26 mouse cellular contexts compared by ENCODE assay signal in the genomic region with DNA sequence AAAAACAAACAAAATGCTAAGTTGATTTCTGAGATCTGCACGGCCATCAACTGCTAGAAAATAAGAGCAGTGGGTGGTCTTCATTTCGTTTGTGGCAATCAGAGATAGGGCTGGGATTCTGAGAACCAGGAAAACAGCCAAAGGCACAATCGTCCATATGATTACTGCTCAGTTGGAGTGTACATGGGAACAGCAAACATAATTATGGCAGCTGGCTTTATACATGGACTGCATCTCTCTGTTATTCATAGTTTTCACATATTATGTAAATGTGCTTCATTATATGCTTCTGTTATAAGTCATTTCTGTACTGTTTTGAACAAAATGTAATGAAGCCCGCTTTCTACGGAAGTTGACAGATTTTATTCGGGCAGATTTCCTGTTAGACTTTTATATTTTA.
DNase-seq lines count a peak whose midpoint lies in the region; ATAC-seq and TF ChIP-seq lines count a peak whose summit lies in the region.
"Had no signal": no experiment of that assay in that cellular context is flagged by ENCODE, and none has a peak within 500 bp of the region (broad histone marks: within the 10 kb centered on the region; RNA-seq: fewer than 3 reads in every experiment).

No protein-coding gene starts in this region.

- WGBS in forebrain, embryonic 16.5 days, result 52% methylated on average over 6 of the region's 6 CpGs
- WGBS in forebrain, embryonic 10.5 days, result 74% methylated on average over 6 of the region's 6 CpGs
- 70% methylated on average over 6 of the region's 6 CpGs for WGBS in hindbrain, postnatal 0 days
- 68% methylated on average over 6 of the region's 6 CpGs for WGBS in hindbrain, embryonic 16.5 days
- WGBS in midbrain, postnatal 0 days, result 69% methylated on average over 6 of the region's 6 CpGs
- WGBS in midbrain, embryonic 13.5 days, result 68% methylated on average over 6 of the region's 6 CpGs
- WGBS in kidney, embryonic 14.5 days, result 84% methylated on average over 6 of the region's 6 CpGs

- H3K9ac ChIP-seq in forebrain, embryonic 16.5 days (replicated peaks; ENCODE audit: low read depth, low read length), result no peak overlapping the region
- H3K9ac ChIP-seq in hindbrain, postnatal 0 days (replicated peaks; ENCODE audit: low read length), result no peak overlapping the region
- H3K9ac ChIP-seq in hindbrain, embryonic 16.5 days (ENCODE audit: low read depth, low read length), result no peak overlapping the region
- no peak overlapping the region for H3K9ac ChIP-seq in midbrain, postnatal 0 days (replicated peaks; ENCODE audit: low read length, poor library complexity, severe bottlenecking)
- H3K9ac ChIP-seq in midbrain, embryonic 13.5 days (replicated peaks), result no peak overlapping the region
- no peak overlapping the region for H3K9ac ChIP-seq in kidney, embryonic 14.5 days (ENCODE audit: low read depth, low read length)
- H3K9ac ChIP-seq: embryonic facial prominence, embryonic 13.5 days; hindbrain, embryonic 12.5 days; hindbrain, embryonic 15.5 days had no signal

- no peak overlapping the region for H3K4me3 ChIP-seq in forebrain, embryonic 16.5 days (replicated peaks; ENCODE audit: low read length)
- no peak overlapping the region for H3K4me3 ChIP-seq in forebrain, embryonic 10.5 days
- H3K4me3 ChIP-seq in hindbrain, postnatal 0 days (ENCODE audit: low read length), result no peak overlapping the region
- no peak overlapping the region for H3K4me3 ChIP-seq in hindbrain, embryonic 16.5 days (ENCODE audit: low read length)
- H3K4me3 ChIP-seq in midbrain, postnatal 0 days (ENCODE audit: low read depth, low read length), result no peak overlapping the region
- no peak overlapping the region for H3K4me3 ChIP-seq in midbrain, embryonic 13.5 days (replicated peaks)
- no peak overlapping the region for H3K4me3 ChIP-seq in kidney, embryonic 14.5 days (ENCODE audit: low read length)
- H3K4me3 ChIP-seq: embryonic facial prominence, embryonic 10.5 days; embryonic facial prominence, embryonic 13.5 days; erythroblast, embryonic 14.5 days; gastrocnemius, adult 2 months; hindbrain, embryonic 12.5 days; hindbrain, embryonic 15.5 days had no signal

- H3K27me3 ChIP-seq in forebrain, embryonic 16.5 days (replicated peaks; ENCODE audit: control insufficient read depth, insufficient read depth, low read length), result no peaks in the 10 kb centered on the region
- no peaks in the 10 kb centered on the region for H3K27me3 ChIP-seq in forebrain, embryonic 10.5 days (ENCODE audit: poor library complexity, severe bottlenecking)
- no peaks in the 10 kb centered on the region for H3K27me3 ChIP-seq in hindbrain, postnatal 0 days (ENCODE audit: insufficient read depth, low read length)
- no peaks in the 10 kb centered on the region for H3K27me3 ChIP-seq in hindbrain, embryonic 16.5 days (replicated peaks; ENCODE audit: control insufficient read depth, insufficient read depth, low read length)
- no peaks in the 10 kb centered on the region for H3K27me3 ChIP-seq in midbrain, postnatal 0 days (ENCODE audit: insufficient read depth, low read length)
- H3K27me3 ChIP-seq in midbrain, embryonic 13.5 days, result no peaks in the 10 kb centered on the region
- H3K27me3 ChIP-seq in kidney, embryonic 14.5 days (ENCODE audit: control insufficient read depth, insufficient read depth, low read length), result no peaks in the 10 kb centered on the region
- H3K27me3 ChIP-seq: embryonic facial prominence, embryonic 13.5 days; hindbrain, embryonic 12.5 days; hindbrain, embryonic 15.5 days had no signal

- no peaks in the 10 kb centered on the region for H3K4me1 ChIP-seq in forebrain, embryonic 16.5 days (replicated peaks; ENCODE audit: control insufficient read depth, insufficient read depth, low read length)
- H3K4me1 ChIP-seq in forebrain, embryonic 10.5 days, result no peaks in the 10 kb centered on the region
- H3K4me1 ChIP-seq in hindbrain, postnatal 0 days (ENCODE audit: insufficient read depth, low read length), result no peaks in the 10 kb centered on the region
- H3K4me1 ChIP-seq in hindbrain, embryonic 16.5 days (ENCODE audit: control insufficient read depth, insufficient read depth, low read depth, low read length), result no peaks in the 10 kb centered on the region
- H3K4me1 ChIP-seq in midbrain, postnatal 0 days (ENCODE audit: insufficient read depth, low read length), result no peaks in the 10 kb centered on the region
- no peaks in the 10 kb centered on the region for H3K4me1 ChIP-seq in midbrain, embryonic 13.5 days (replicated peaks)
- no peaks in the 10 kb centered on the region for H3K4me1 ChIP-seq in kidney, embryonic 14.5 days (ENCODE audit: control insufficient read depth, insufficient read depth, low read length)
- H3K4me1 ChIP-seq: embryonic facial prominence, embryonic 10.5 days; embryonic facial prominence, embryonic 13.5 days; hindbrain, embryonic 12.5 days; hindbrain, embryonic 15.5 days had no signal

- no peak for TF ChIP-seq CTCF in hindbrain, postnatal 0 days (IDR thresholded peaks at IDR 0.05; ENCODE audit: low read depth)
- TF ChIP-seq CTCF in midbrain, postnatal 0 days (IDR thresholded peaks at IDR 0.05), result no peak

- no peak overlapping the region for H3K27ac ChIP-seq in forebrain, embryonic 16.5 days (ENCODE audit: low read length)
- H3K27ac ChIP-seq in forebrain, embryonic 10.5 days, result no peak overlapping the region
- no peak overlapping the region for H3K27ac ChIP-seq in hindbrain, postnatal 0 days
- no peak overlapping the region for H3K27ac ChIP-seq in hindbrain, embryonic 16.5 days (ENCODE audit: low read depth, low read length)
- no peak overlapping the region for H3K27ac ChIP-seq in midbrain, postnatal 0 days (ENCODE audit: low read depth, low read length)
- no peak overlapping the region for H3K27ac ChIP-seq in midbrain, embryonic 13.5 days
- no peak overlapping the region for H3K27ac ChIP-seq in kidney, embryonic 14.5 days (ENCODE audit: low read depth, low read length)
- H3K27ac ChIP-seq: embryonic facial prominence, embryonic 10.5 days; embryonic facial prominence, embryonic 13.5 days; gastrocnemius, adult 2 months; hindbrain, embryonic 12.5 days; hindbrain, embryonic 15.5 days had no signal

- no peaks in the 10 kb centered on the region for H3K9me3 ChIP-seq in forebrain, embryonic 16.5 days (ENCODE audit: control insufficient read depth, low read length)
- H3K9me3 ChIP-seq in forebrain, embryonic 10.5 days, result no peaks in the 10 kb centered on the region
- no peaks in the 10 kb centered on the region for H3K9me3 ChIP-seq in hindbrain, postnatal 0 days (ENCODE audit: low read length)
- no peaks in the 10 kb centered on the region for H3K9me3 ChIP-seq in hindbrain, embryonic 16.5 days (ENCODE audit: control insufficient read depth, low read length)
- no peaks in the 10 kb centered on the region for H3K9me3 ChIP-seq in midbrain, postnatal 0 days (ENCODE audit: low read length)
- H3K9me3 ChIP-seq in midbrain, embryonic 13.5 days, result no peaks in the 10 kb centered on the region
- no peaks in the 10 kb centered on the region for H3K9me3 ChIP-seq in kidney, embryonic 14.5 days (ENCODE audit: control insufficient read depth, low read length)
- H3K9me3 ChIP-seq: embryonic facial prominence, embryonic 10.5 days; embryonic facial prominence, embryonic 13.5 days; hindbrain, embryonic 12.5 days; hindbrain, embryonic 15.5 days had no signal

- no peaks in the 10 kb centered on the region for H3K36me3 ChIP-seq in forebrain, embryonic 16.5 days (ENCODE audit: control insufficient read depth, insufficient read depth)
- H3K36me3 ChIP-seq in forebrain, embryonic 10.5 days (replicated peaks), result no peaks in the 10 kb centered on the region
- H3K36me3 ChIP-seq in hindbrain, postnatal 0 days (ENCODE audit: insufficient read depth, low read length), result no peaks in the 10 kb centered on the region
- H3K36me3 ChIP-seq in hindbrain, embryonic 16.5 days (ENCODE audit: control insufficient read depth, insufficient read depth, low read length), result no peaks in the 10 kb centered on the region
- H3K36me3 ChIP-seq in midbrain, postnatal 0 days (ENCODE audit: insufficient read depth, low read length), result no peaks in the 10 kb centered on the region
- no peaks in the 10 kb centered on the region for H3K36me3 ChIP-seq in midbrain, embryonic 13.5 days
- no peaks in the 10 kb centered on the region for H3K36me3 ChIP-seq in kidney, embryonic 14.5 days (ENCODE audit: control insufficient read depth, insufficient read depth, low read length)
- H3K36me3 ChIP-seq: embryonic facial prominence, embryonic 10.5 days; embryonic facial prominence, embryonic 13.5 days; hindbrain, embryonic 12.5 days; hindbrain, embryonic 15.5 days had no signal

- no peak for DNase-seq in forebrain, embryonic 10.5 days (ENCODE audit: extremely low spot score, low spot score)
- peak; percentile 3 for DNase-seq in hindbrain, postnatal 0 days (ENCODE audit: low spot score)
- peak; percentile 14 for DNase-seq in midbrain, postnatal 0 days (ENCODE audit: low spot score)
- DNase-seq: adrenal gland, adult 2 months; adrenal gland, postnatal 14 days; cerebellum, adult 18-20 months; cerebellum, adult 9-10 months; cerebellum, postnatal 25 days; embryo, embryonic 11 days; gastrocnemius, adult 2 months; gastrocnemius, postnatal 14 days; heart, adult 11 months; kidney, adult 18-20 months had no signal

- no peak overlapping the region for H3K4me2 ChIP-seq in forebrain, embryonic 16.5 days (ENCODE audit: low read length)
- H3K4me2 ChIP-seq in hindbrain, postnatal 0 days (ENCODE audit: low read depth, low read length), result no peak overlapping the region
- no peak overlapping the region for H3K4me2 ChIP-seq in hindbrain, embryonic 16.5 days (ENCODE audit: low read length)
- H3K4me2 ChIP-seq in midbrain, postnatal 0 days (ENCODE audit: low read depth, low read length, poor library complexity, severe bottlenecking), result no peak overlapping the region
- H3K4me2 ChIP-seq in midbrain, embryonic 13.5 days (replicated peaks), result no peak overlapping the region
- no peak overlapping the region for H3K4me2 ChIP-seq in kidney, embryonic 14.5 days (replicated peaks; ENCODE audit: low read depth, low read length)
- H3K4me2 ChIP-seq: embryonic facial prominence, embryonic 13.5 days; heart, embryonic 11.5 days; hindbrain, embryonic 12.5 days; hindbrain, embryonic 15.5 days had no signal

- ATAC-seq in forebrain, embryonic 16.5 days, result peak; percentile 59
- no peak for ATAC-seq in hindbrain, postnatal 0 days
- no peak for ATAC-seq in hindbrain, embryonic 16.5 days
- ATAC-seq in midbrain, postnatal 0 days (ENCODE audit: low FRiP score), result no peak
- no peak for ATAC-seq in midbrain, embryonic 13.5 days
- no peak for ATAC-seq in kidney, embryonic 14.5 days (ENCODE audit: low FRiP score, low TSS enrichment)
- ATAC-seq: CD4-positive, CD25-positive, alpha-beta regulatory T cell, adult 4 months; inflammation-experienced regulatory T-cells, adult 6 months; intestine, embryonic 16.5 days had no signal
